Mouse (Mus musculus): ENCODE results near the gene Icam4. TPM values are rescaled to one million over a fixed set of nuclear protein-coding genes. Genes with fewer than 3 reads are reported as not detected.

The Icam4 gene
- polyA plus RNA-seq, 2 experiments: 0.26 to 0.99 TPM

DNA sequence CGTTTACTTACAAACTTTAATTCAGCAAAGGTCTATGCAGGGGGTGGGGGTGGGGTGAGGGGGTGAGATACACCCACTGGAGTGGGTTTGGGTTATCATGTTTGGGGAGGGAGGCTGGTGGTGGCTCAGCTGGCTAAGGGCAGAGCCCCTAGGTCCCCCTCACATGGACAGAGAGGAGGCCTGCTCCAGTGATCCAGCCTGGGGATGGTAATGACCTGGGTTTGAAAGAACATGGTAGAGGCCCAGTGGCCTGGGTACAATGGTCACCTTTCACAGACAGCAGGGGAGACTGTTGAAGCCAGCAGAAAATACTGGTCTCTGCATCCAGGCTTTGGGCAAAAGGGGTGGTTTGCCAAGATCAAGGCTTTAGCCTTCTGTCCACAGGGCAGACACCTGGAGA lies 45.0 kb downstream of the Icam4 start:
- no peak overlapping the region for H3K9ac ChIP-seq (ENCODE audit: low read depth, low read length, severe bottlenecking)
- no peak for DNase-seq (ENCODE audit: low spot score)
- no peaks in the 10 kb centered on the region for H3K27me3 ChIP-seq (ENCODE audit: control insufficient read depth, insufficient read depth, low read length)
- WGBS: 84% methylated on average over 1 of the region's 1 CpGs
- ATAC-seq (ENCODE audit: low FRiP score, low read depth): no peak
- H3K4me1 ChIP-seq (ENCODE audit: control insufficient read depth, insufficient read depth, low read length): 0 out of 2 replicates have a peak, but pooled peaks cover 6% of the 10 kb centered on the region
- no peak overlapping the region for H3K27ac ChIP-seq (replicated peaks; ENCODE audit: low read depth, low read length)
- H3K4me3 ChIP-seq (replicated peaks; ENCODE audit: low read length): no peak overlapping the region; the same call in 1 of the 2 replicates
- TF ChIP-seq POLR2A (IDR thresholded peaks at IDR 0.05; ENCODE audit: borderline replicate concordance, extremely low read depth, insufficient read depth, insufficient read length): no peak
- H3K9me3 ChIP-seq (ENCODE audit: control insufficient read depth, low read length): no peaks in the 10 kb centered on the region
- H3K4me2 ChIP-seq (replicated peaks; ENCODE audit: low read depth, low read length, severe bottlenecking): no peak overlapping the region
- H3K36me3 ChIP-seq (ENCODE audit: control insufficient read depth, insufficient read depth, low read length): peaks cover 64% of the 10 kb centered on the region

DNA sequence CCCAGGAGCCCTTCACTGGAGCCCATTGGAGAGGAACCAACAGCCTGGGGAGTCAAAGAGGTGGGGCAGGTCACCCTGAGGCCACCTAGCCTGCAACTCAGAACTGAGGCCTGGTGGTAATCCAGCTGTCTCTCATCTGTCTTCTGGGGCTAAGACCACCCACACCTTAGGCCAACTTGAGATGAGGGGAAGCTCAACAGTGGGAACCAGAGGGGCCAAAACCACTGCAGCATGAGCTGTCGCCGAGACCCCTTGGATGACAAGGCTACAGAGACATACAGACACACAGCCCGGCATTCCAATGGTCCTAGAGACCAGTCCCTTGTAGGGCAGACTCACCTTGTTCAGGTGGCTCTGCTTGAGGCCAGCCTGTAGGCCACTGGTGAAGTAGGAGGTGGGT lies 46.5 kb downstream of the Icam4 start:
- Histone ChIP-seq H3K9me3 (ENCODE audit: control insufficient read depth, low read length) (no peaks in the 10 kb centered on the region), H3K4me3 (replicated peaks; ENCODE audit: low read length) (no peak overlapping the region), H3K9ac (ENCODE audit: low read depth, low read length, severe bottlenecking) (no peak overlapping the region), H3K4me2 (replicated peaks; ENCODE audit: low read depth, low read length, severe bottlenecking) (no peak overlapping the region), H3K4me1 (ENCODE audit: control insufficient read depth, insufficient read depth, low read length) (0 out of 2 replicates have a peak, but pooled peaks cover 6% of the 10 kb centered on the region), H3K27me3 (ENCODE audit: control insufficient read depth, insufficient read depth, low read length) (no peaks in the 10 kb centered on the region), H3K36me3 (ENCODE audit: control insufficient read depth, insufficient read depth, low read length) (peaks cover 72% of the 10 kb centered on the region), H3K27ac (replicated peaks; ENCODE audit: low read depth, low read length) (no peak overlapping the region)
- ATAC-seq (ENCODE audit: low FRiP score, low read depth): no peak
- DNase-seq (ENCODE audit: low spot score): no peak
- 88% methylated on average over 3 of the region's 3 CpGs for WGBS
- TF ChIP-seq POLR2A (IDR thresholded peaks at IDR 0.05; ENCODE audit: borderline replicate concordance, extremely low read depth, insufficient read depth, insufficient read length): no peak

MicroRNAs within 50 kb of the gene (microRNA counts, 519-probe panel; counts per million panel counts)
- 3,093 counts per million, percentile 58 among the panel's probes with 10 or more counts for microRNA mmu-miR-1900

Small RNA genes lying within 50 kb of the gene (microRNA-seq; reads per million reads assigned to microRNA genes)
- gene Mir1900 (not detected), gene Mir7082 (not detected)

Other genes with a start within 250 kb of the Icam4 start
- gene Col5a3, start 214.3 kb upstream of the Icam4 start, polyA plus RNA-seq (2012; rRNA removed): 5.5 and 6.7 TPM in 2 replicates
- gene Col5a3, start 214.3 kb upstream of the Icam4 start, polyA plus RNA-seq (2014; fragmentation: Nextera tagmentation; extraction: Ambion mirVana): 3.2 and 4.5 TPM in 2 replicates
- gene Rdh8, start 210.9 kb upstream of the Icam4 start, polyA plus RNA-seq (2012; rRNA removed): not detected in 2 replicates
- not detected in 2 replicates for gene Rdh8, start 210.9 kb upstream of the Icam4 start, polyA plus RNA-seq (2014; fragmentation: Nextera tagmentation; extraction: Ambion mirVana)
- gene A230050P20Rik, start 160.7 kb upstream of the Icam4 start, polyA plus RNA-seq (2012; rRNA removed): 25.4 and 35.2 TPM in 2 replicates
- 4.5 and 4.7 TPM in 2 replicates for gene A230050P20Rik, start 160.7 kb upstream of the Icam4 start, polyA plus RNA-seq (2014; fragmentation: Nextera tagmentation; extraction: Ambion mirVana)
- 3.1 and 4.0 TPM in 2 replicates for gene Angptl6, start 149.6 kb upstream of the Icam4 start, polyA plus RNA-seq (2012; rRNA removed)
- 2.4 and 4.3 TPM in 2 replicates for gene Angptl6, start 149.6 kb upstream of the Icam4 start, polyA plus RNA-seq (2014; fragmentation: Nextera tagmentation; extraction: Ambion mirVana)
- 147 and 175 TPM in 2 replicates for gene Ppan, start 141.2 kb upstream of the Icam4 start, polyA plus RNA-seq (2012; rRNA removed)
- gene Ppan, start 141.2 kb upstream of the Icam4 start, polyA plus RNA-seq (2014; fragmentation: Nextera tagmentation; extraction: Ambion mirVana): 79.8 and 82.7 TPM in 2 replicates
- gene Eif3g, start 130.8 kb upstream of the Icam4 start, polyA plus RNA-seq (2012; rRNA removed): 167 and 179 TPM in 2 replicates
- 287 and 289 TPM in 2 replicates for gene Eif3g, start 130.8 kb upstream of the Icam4 start, polyA plus RNA-seq (2014; fragmentation: Nextera tagmentation; extraction: Ambion mirVana)
- gene Dnmt1, start 69.5 kb upstream of the Icam4 start, polyA plus RNA-seq (2012; rRNA removed): 115 and 118 TPM in 2 replicates
- gene Dnmt1, start 69.5 kb upstream of the Icam4 start, polyA plus RNA-seq (2014; fragmentation: Nextera tagmentation; extraction: Ambion mirVana): 60.9 and 62.0 TPM in 2 replicates
- 28.3 and 37.6 TPM in 2 replicates for gene S1pr2, start 52.6 kb upstream of the Icam4 start, polyA plus RNA-seq (2012; rRNA removed)
- 59.9 and 67.9 TPM in 2 replicates for gene S1pr2, start 52.6 kb upstream of the Icam4 start, polyA plus RNA-seq (2014; fragmentation: Nextera tagmentation; extraction: Ambion mirVana)
- gene Mrpl4, start 26.6 kb upstream of the Icam4 start, polyA plus RNA-seq (2012; rRNA removed): 89.0 and 114 TPM in 2 replicates
- gene Mrpl4, start 26.6 kb upstream of the Icam4 start, polyA plus RNA-seq (2014; fragmentation: Nextera tagmentation; extraction: Ambion mirVana): 115 and 118 TPM in 2 replicates
- gene Icam1, start 13.4 kb upstream of the Icam4 start, polyA plus RNA-seq (2012; rRNA removed): 15.5 and 16.6 TPM in 2 replicates
- 18.3 and 21.2 TPM in 2 replicates for gene Icam1, start 13.4 kb upstream of the Icam4 start, polyA plus RNA-seq (2014; fragmentation: Nextera tagmentation; extraction: Ambion mirVana)
- 0.23 and 0.34 TPM in 2 replicates for gene Icam5, start 2.7 kb downstream of the Icam4 start, polyA plus RNA-seq (2012; rRNA removed)
- 0.08 and 0.11 TPM in 2 replicates for gene Icam5, start 2.7 kb downstream of the Icam4 start, polyA plus RNA-seq (2014; fragmentation: Nextera tagmentation; extraction: Ambion mirVana)
- 1.4 TPM in 1 of 2 replicates, not detected in the other for gene Zglp1, start 37.7 kb downstream of the Icam4 start, polyA plus RNA-seq (2012; rRNA removed)
- 0.23 TPM in 1 of 2 replicates, not detected in the other for gene Zglp1, start 37.7 kb downstream of the Icam4 start, polyA plus RNA-seq (2014; fragmentation: Nextera tagmentation; extraction: Ambion mirVana)
- 1.8 and 1.9 TPM in 2 replicates for gene Gm49373, start 43.7 kb downstream of the Icam4 start, polyA plus RNA-seq (2012; rRNA removed)
- 0.72 and 1.0 TPM in 2 replicates for gene Gm49373, start 43.7 kb downstream of the Icam4 start, polyA plus RNA-seq (2014; fragmentation: Nextera tagmentation; extraction: Ambion mirVana)
- gene Fdx1l, start 44.2 kb downstream of the Icam4 start, polyA plus RNA-seq (2012; rRNA removed): 68.9 and 80.0 TPM in 2 replicates
- gene Fdx1l, start 44.2 kb downstream of the Icam4 start, polyA plus RNA-seq (2014; fragmentation: Nextera tagmentation; extraction: Ambion mirVana): 65.1 and 67.4 TPM in 2 replicates
- gene Gm38431, start 62.6 kb downstream of the Icam4 start, polyA plus RNA-seq (2012; rRNA removed): 5.3 and 5.9 TPM in 2 replicates
- gene Gm38431, start 62.6 kb downstream of the Icam4 start, polyA plus RNA-seq (2014; fragmentation: Nextera tagmentation; extraction: Ambion mirVana): 1.6 and 2.6 TPM in 2 replicates
- gene Raver1, start 62.6 kb downstream of the Icam4 start, polyA plus RNA-seq (2012; rRNA removed): 94.0 and 125 TPM in 2 replicates
- 74.7 and 76.3 TPM in 2 replicates for gene Raver1, start 62.6 kb downstream of the Icam4 start, polyA plus RNA-seq (2014; fragmentation: Nextera tagmentation; extraction: Ambion mirVana)
- 20.9 and 25.8 TPM in 2 replicates for gene Tyk2, start 101.9 kb downstream of the Icam4 start, polyA plus RNA-seq (2012; rRNA removed)
- gene Tyk2, start 101.9 kb downstream of the Icam4 start, polyA plus RNA-seq (2014; fragmentation: Nextera tagmentation; extraction: Ambion mirVana): 10.6 and 11.4 TPM in 2 replicates
- 145 and 257 TPM in 2 replicates for gene Cdc37, start 120.6 kb downstream of the Icam4 start, polyA plus RNA-seq (2012; rRNA removed)
- 292 and 299 TPM in 2 replicates for gene Cdc37, start 120.6 kb downstream of the Icam4 start, polyA plus RNA-seq (2014; fragmentation: Nextera tagmentation; extraction: Ambion mirVana)
- gene Pde4a, start 136.3 kb downstream of the Icam4 start, polyA plus RNA-seq (2012; rRNA removed): 5.7 and 7.1 TPM in 2 replicates
- 4.4 and 5.7 TPM in 2 replicates for gene Pde4a, start 136.3 kb downstream of the Icam4 start, polyA plus RNA-seq (2014; fragmentation: Nextera tagmentation; extraction: Ambion mirVana)
- gene Keap1, start 210.0 kb downstream of the Icam4 start, polyA plus RNA-seq (2012; rRNA removed): 52.8 and 73.8 TPM in 2 replicates
- gene Keap1, start 210.0 kb downstream of the Icam4 start, polyA plus RNA-seq (2014; fragmentation: Nextera tagmentation; extraction: Ambion mirVana): 50.4 and 52.3 TPM in 2 replicates
- gene S1pr5, start 219.1 kb downstream of the Icam4 start, polyA plus RNA-seq (2012; rRNA removed): 1.6 TPM in 2 replicates
- 1.1 and 2.5 TPM in 2 replicates for gene S1pr5, start 219.1 kb downstream of the Icam4 start, polyA plus RNA-seq (2014; fragmentation: Nextera tagmentation; extraction: Ambion mirVana)
- 26.9 and 29.0 TPM in 2 replicates for gene Atg4d, start 235.9 kb downstream of the Icam4 start, polyA plus RNA-seq (2012; rRNA removed)
- 31.6 and 35.8 TPM in 2 replicates for gene Atg4d, start 235.9 kb downstream of the Icam4 start, polyA plus RNA-seq (2014; fragmentation: Nextera tagmentation; extraction: Ambion mirVana)

Measured in limb, embryonic 14.5 days (tissue).